Mouse (Mus musculus) kidney, embryonic 14.5 days (tissue): Measurements from ENCODE around the gene Gpr45. TPM values are rescaled to one million over a fixed set of nuclear protein-coding genes. Genes with fewer than 3 reads are reported as not detected.

Experiments used
- ATAC-seq: fragments of 200-750 bp; cut with Nextera tagmentation; 2 replicates; pipeline ENCODE4 v1.8.0; 2017; ENCODE audit warnings: moderate number of reproducible peaks, mild to moderate bottlenecking, moderate TSS enrichment, moderate library complexity; ENCODE audit not compliant: low FRiP score, low TSS enrichment
- H3K27ac ChIP-seq: fragments of 300-500 bp; sonication (generic); 2 replicates; pipeline ENCODE4 v1.5.1; 2014; ENCODE audit warnings: low read depth, mild to moderate bottlenecking, low read length, moderate library complexity, mixed read lengths
- H3K27me3 ChIP-seq: fragments of 300-500 bp; sonication (generic); 2 replicates; pipeline ENCODE4 v1.6.1; 2014; ENCODE audit warnings: mild to moderate bottlenecking, low read length; ENCODE audit not compliant: control insufficient read depth, insufficient read depth
- H3K36me3 ChIP-seq: fragments of 300-500 bp; sonication (generic); 2 replicates; pipeline ENCODE4 v1.6.1; 2014; ENCODE audit warnings: low read length, mixed read lengths; ENCODE audit not compliant: control insufficient read depth, insufficient read depth
- H3K4me1 ChIP-seq: fragments of 300-500 bp; sonication (generic); 2 replicates; pipeline ENCODE4 v1.6.1; 2014; ENCODE audit warnings: low read length, mixed read lengths; ENCODE audit not compliant: control insufficient read depth, insufficient read depth
- H3K4me2 ChIP-seq: fragments of 300-500 bp; sonication (generic); replicated peaks from 2 replicates; pipeline ENCODE4 v1.6.1; 2014; ENCODE audit warnings: low read depth, mild to moderate bottlenecking, low read length
- H3K4me3 ChIP-seq: fragments of 300-500 bp; sonication (generic); 2 replicates; pipeline ENCODE4 v1.5.1; 2014; ENCODE audit warnings: mild to moderate bottlenecking, low read length
- H3K9ac ChIP-seq: fragments of 300-500 bp; sonication (generic); 2 replicates; pipeline ENCODE4 v1.6.1; 2014; ENCODE audit warnings: low read depth, mild to moderate bottlenecking, low read length, moderate library complexity
- H3K9me3 ChIP-seq: fragments of 300-500 bp; sonication (generic); 2 replicates; pipeline ENCODE4 v1.6.1; 2016; ENCODE audit warnings: low read length; ENCODE audit not compliant: control insufficient read depth
- WGBS: fragments of 180-500 bp; shearing (Covaris S2); extraction: QIAGEN DNeasy Blood & Tissue Kit; methylation state at CpG from one replicate; pipeline ENCODE4 v1.1.7; 2014; 5-methylcytosine and 5-hydroxymethylcytosine counted together
- polyA plus RNA-seq: library from polyadenylated mRNA; unstranded; fragments of >200 nt; fragmentation: Nextera tagmentation; extraction: Ambion mirVana; gene quantifications from 2 replicates; pipeline ENCODE4 v1.2.1, GENCODE M21; 2014

Gpr45 gene
- polyA plus RNA-seq, 1 experiment from 2014 or later, result 18.3 TPM

DNA sequence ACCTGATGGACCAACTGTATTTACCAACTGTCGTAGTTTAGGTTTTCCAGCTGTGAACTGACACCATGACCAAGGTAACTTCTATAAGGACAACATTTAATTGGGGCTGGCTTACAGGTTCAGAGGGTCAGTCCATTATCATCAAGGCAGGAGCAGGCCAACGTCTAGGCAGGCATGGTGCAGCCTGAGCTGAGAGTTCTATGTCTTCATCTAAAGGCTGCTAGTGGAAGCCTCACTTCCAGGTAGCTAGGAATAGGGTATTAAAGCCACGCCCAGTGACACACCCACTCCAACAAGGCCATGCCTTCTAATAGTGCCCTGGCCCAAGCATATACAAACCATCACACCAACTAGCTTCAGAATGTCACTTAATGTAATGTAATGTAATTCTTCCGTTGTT lies 4.2 kb upstream of the Gpr45 start:
- H3K9ac ChIP-seq, result no peak overlapping the region
- H3K4me3 ChIP-seq, result no peak overlapping the region
- no peak overlapping the region for H3K4me2 ChIP-seq
- no peaks in the 10 kb centered on the region for H3K36me3 ChIP-seq
- no peak for ATAC-seq
- no peak overlapping the region for H3K27ac ChIP-seq
- WGBS, result 64% methylated on average over 4 of the region's 4 CpGs
- H3K9me3 ChIP-seq, result no peaks in the 10 kb centered on the region
- peaks cover 8% of the 10 kb centered on the region; the same call in 1 of the 2 replicates for H3K4me1 ChIP-seq
- H3K27me3 ChIP-seq, result no peaks in the 10 kb centered on the region

GRCm38 (mm10) chr1:42953482-42953822 lies 780 bp downstream of the Gpr45 start:
- H3K4me1 ChIP-seq, result peaks cover 4% of the 10 kb centered on the region; the same call in 1 of the 2 replicates
- peak overlapping the region; percentile 91 for H3K4me2 ChIP-seq
- 4% methylated on average over 10 of the region's 16 CpGs for WGBS
- no peak; the same call in 1 of the 2 replicates for ATAC-seq
- no peaks in the 10 kb centered on the region for H3K27me3 ChIP-seq
- H3K4me3 ChIP-seq, result peak overlapping the region; percentile 79
- peak overlapping the region; percentile 73; the same call in 1 of the 2 replicates for H3K27ac ChIP-seq
- peak overlapping the region; percentile 81 for H3K9ac ChIP-seq
- no peaks in the 10 kb centered on the region for H3K9me3 ChIP-seq
- no peaks in the 10 kb centered on the region for H3K36me3 ChIP-seq

GRCm38 (mm10) chr1:42956828-42957227 lies 4.2 kb downstream of the Gpr45 start:
- no peaks in the 10 kb centered on the region for H3K4me1 ChIP-seq
- H3K9me3 ChIP-seq, result no peaks in the 10 kb centered on the region
- H3K27me3 ChIP-seq, result no peaks in the 10 kb centered on the region
- 96% methylated on average over 1 of the region's 1 CpGs for WGBS
- H3K4me3 ChIP-seq, result no peak overlapping the region
- H3K36me3 ChIP-seq, result no peaks in the 10 kb centered on the region
- no peak for ATAC-seq
- no peak overlapping the region for H3K4me2 ChIP-seq
- no peak overlapping the region for H3K9ac ChIP-seq
- H3K27ac ChIP-seq, result no peak overlapping the region

GRCm38 (mm10) chr1:42983082-42983771 lies 30.6 kb downstream of the Gpr45 start:
- Histone ChIP-seq H3K27ac (no peak overlapping the region; the same call in 1 of the 2 replicates), H3K9me3 (no peaks in the 10 kb centered on the region), H3K4me1 (0 out of 2 replicates have a peak, but pooled peaks cover 4% of the 10 kb centered on the region), H3K4me2 (no peak overlapping the region), H3K4me3 (no peak overlapping the region), H3K27me3 (no peaks in the 10 kb centered on the region), H3K36me3 (no peaks in the 10 kb centered on the region), H3K9ac (no peak overlapping the region)
- WGBS, result 23% methylated on average over 8 of the region's 8 CpGs
- peak; percentile 91 for ATAC-seq

GRCm38 (mm10) chr1:42984119-42984518 lies 31.4 kb downstream of the Gpr45 start:
- 0 out of 2 replicates have a peak, but pooled peaks cover 4% of the 10 kb centered on the region for H3K4me1 ChIP-seq
- peak; percentile 47; the same call in 1 of the 2 replicates for ATAC-seq
- H3K9ac ChIP-seq, result no peak overlapping the region

GRCm38 (mm10) chr1:42988996-42989395 lies 36.3 kb downstream of the Gpr45 start:
- H3K4me2 ChIP-seq, result no peak overlapping the region
- H3K27ac ChIP-seq, result no peak overlapping the region
- H3K4me1 ChIP-seq, result 0 out of 2 replicates have a peak, but pooled peaks cover 3% of the 10 kb centered on the region
- H3K9ac ChIP-seq, result no peak overlapping the region
- H3K4me3 ChIP-seq, result no peak overlapping the region
- 95% methylated on average over 2 of the region's 2 CpGs for WGBS
- peaks cover 4% of the 10 kb centered on the region; the same call in 1 of the 2 replicates for H3K9me3 ChIP-seq
- no peaks in the 10 kb centered on the region for H3K36me3 ChIP-seq
- H3K27me3 ChIP-seq, result no peaks in the 10 kb centered on the region
- ATAC-seq, result no peak

More at GRCm38 (mm10) chr1:42984119-42984518, 31.4 kb downstream of the Gpr45 start:
- Histone ChIP-seq H3K9me3 (no peaks in the 10 kb centered on the region), H3K27me3 (no peaks in the 10 kb centered on the region), H3K4me3 (no peak overlapping the region), H3K4me2 (no peak overlapping the region), H3K36me3 (no peaks in the 10 kb centered on the region), H3K27ac (no peak overlapping the region)
- 58% methylated on average over 3 of the region's 3 CpGs for WGBS

DNA sequence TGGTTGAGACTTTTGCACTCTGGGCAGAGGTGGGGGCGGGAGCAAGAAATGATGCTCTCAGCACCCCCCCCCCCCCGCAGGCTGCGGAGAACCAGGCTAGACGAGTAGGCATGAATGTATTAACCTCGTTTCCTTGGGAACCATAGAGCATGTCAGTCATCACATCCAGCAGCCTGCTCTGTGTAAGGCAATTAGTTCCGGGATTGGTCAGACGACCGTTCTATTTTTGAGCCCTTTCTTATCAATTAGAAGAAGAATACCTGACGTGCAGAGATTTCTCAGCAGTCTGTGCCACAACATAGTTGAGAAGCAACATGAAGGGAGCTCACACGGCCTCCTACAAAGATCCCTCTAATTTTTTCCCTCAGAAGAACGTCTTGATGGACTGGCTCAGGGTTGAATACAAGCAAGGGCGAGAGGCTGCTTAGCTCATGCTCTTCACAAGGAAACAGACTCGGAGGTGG lies 53.4 kb downstream of the Gpr45 start:
- Histone ChIP-seq H3K9me3 (no peaks in the 10 kb centered on the region), H3K27me3 (no peaks in the 10 kb centered on the region), H3K4me2 (no peak overlapping the region), H3K4me1 (no peaks in the 10 kb centered on the region), H3K36me3 (no peaks in the 10 kb centered on the region), H3K27ac (no peak overlapping the region), H3K9ac (no peak overlapping the region), H3K4me3 (no peak overlapping the region)
- peak; percentile 35; the same call in 1 of the 2 replicates for ATAC-seq
- WGBS, result 61% methylated on average over 13 of the region's 13 CpGs

DNA sequence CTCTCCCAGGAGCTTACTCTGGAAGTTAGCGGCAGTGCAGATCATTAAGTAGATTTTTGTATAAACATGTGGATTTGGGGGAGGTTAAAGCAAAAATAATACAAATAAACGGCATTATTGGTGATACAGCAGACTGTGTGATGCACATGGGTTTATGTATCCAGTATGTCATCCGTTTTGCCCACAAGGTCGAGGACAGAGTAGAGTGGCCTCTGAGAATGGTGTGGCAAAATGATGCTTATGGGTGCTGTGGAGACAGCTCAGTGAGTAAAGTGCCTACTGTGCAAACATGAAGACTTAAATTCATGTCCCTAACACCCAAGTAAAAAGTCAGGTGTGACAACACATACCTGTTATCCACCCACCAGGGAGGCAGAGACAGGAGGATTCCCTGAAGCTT lies 53.9 kb downstream of the Gpr45 start:
- no peaks in the 10 kb centered on the region for H3K9me3 ChIP-seq
- H3K27me3 ChIP-seq, result no peaks in the 10 kb centered on the region
- H3K9ac ChIP-seq, result no peak overlapping the region
- 88% methylated on average over 4 of the region's 4 CpGs for WGBS
- ATAC-seq, result no peak
- H3K27ac ChIP-seq, result no peak overlapping the region
- no peak overlapping the region for H3K4me3 ChIP-seq
- H3K36me3 ChIP-seq, result no peaks in the 10 kb centered on the region
- H3K4me1 ChIP-seq, result no peaks in the 10 kb centered on the region
- H3K4me2 ChIP-seq, result no peak overlapping the region

GRCm38 (mm10) chr1:43010461-43010860 lies 57.8 kb downstream of the Gpr45 start:
- ATAC-seq, result no peak
- no peaks in the 10 kb centered on the region for H3K9me3 ChIP-seq
- no peaks in the 10 kb centered on the region for H3K4me1 ChIP-seq
- H3K4me2 ChIP-seq, result no peak overlapping the region
- no peak overlapping the region for H3K27ac ChIP-seq
- no peak overlapping the region for H3K4me3 ChIP-seq
- no peak overlapping the region for H3K9ac ChIP-seq
- 88% methylated on average over 4 of the region's 4 CpGs for WGBS
- H3K27me3 ChIP-seq, result no peaks in the 10 kb centered on the region
- H3K36me3 ChIP-seq, result no peaks in the 10 kb centered on the region
